Mouse (Mus musculus): ENCODE measurements around the gene 2310011J03Rik. TPM values are rescaled to one million over a fixed set of nuclear protein-coding genes. Genes with fewer than 3 reads are reported as not detected.

The 2310011J03Rik gene
- polyA plus RNA-seq, 1 experiment = 52.1 TPM

DNA sequence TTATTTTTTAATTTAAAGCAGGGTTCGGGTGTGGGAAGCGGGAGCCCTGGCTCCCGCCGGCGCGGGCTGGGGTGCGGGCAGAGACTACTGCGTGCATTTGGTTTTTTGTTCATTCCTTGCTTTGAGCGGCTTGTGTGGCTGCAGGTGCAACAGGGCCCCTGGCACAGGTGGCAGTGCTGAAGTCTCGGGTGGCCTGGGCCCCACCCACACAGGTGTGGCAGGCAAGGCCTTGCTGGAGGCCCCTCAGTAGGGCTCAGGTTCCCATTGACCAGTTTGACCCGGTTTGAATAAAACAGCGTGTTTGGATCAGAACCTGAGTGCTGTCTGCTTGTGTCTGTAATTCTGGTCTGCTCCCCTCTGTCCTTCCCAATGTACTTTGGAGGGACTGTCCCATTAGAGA, 32.2 kb downstream of the 2310011J03Rik start:
- Histone ChIP-seq H3K4me1 (ENCODE audit: control insufficient read depth, insufficient read depth, low read length) (no peaks in the 10 kb centered on the region), H3K27ac (ENCODE audit: control insufficient read depth, insufficient read depth, low read depth, low read length, poor library complexity) (no peak overlapping the region), H3K4me3 (replicated peaks; ENCODE audit: control insufficient read depth, low read depth, low read length) (no peak overlapping the region)
- TF ChIP-seq CTCF (IDR thresholded peaks at IDR 0.05; ENCODE audit: control insufficient read depth, insufficient read depth, low read length) = no peak
- TF ChIP-seq POLR2A (IDR thresholded peaks at IDR 0.05; ENCODE audit: borderline replicate concordance, control insufficient read depth, low read depth, low read length) = no peak
- 92% methylated on average over 12 of the region's 12 CpGs for WGBS

DNA sequence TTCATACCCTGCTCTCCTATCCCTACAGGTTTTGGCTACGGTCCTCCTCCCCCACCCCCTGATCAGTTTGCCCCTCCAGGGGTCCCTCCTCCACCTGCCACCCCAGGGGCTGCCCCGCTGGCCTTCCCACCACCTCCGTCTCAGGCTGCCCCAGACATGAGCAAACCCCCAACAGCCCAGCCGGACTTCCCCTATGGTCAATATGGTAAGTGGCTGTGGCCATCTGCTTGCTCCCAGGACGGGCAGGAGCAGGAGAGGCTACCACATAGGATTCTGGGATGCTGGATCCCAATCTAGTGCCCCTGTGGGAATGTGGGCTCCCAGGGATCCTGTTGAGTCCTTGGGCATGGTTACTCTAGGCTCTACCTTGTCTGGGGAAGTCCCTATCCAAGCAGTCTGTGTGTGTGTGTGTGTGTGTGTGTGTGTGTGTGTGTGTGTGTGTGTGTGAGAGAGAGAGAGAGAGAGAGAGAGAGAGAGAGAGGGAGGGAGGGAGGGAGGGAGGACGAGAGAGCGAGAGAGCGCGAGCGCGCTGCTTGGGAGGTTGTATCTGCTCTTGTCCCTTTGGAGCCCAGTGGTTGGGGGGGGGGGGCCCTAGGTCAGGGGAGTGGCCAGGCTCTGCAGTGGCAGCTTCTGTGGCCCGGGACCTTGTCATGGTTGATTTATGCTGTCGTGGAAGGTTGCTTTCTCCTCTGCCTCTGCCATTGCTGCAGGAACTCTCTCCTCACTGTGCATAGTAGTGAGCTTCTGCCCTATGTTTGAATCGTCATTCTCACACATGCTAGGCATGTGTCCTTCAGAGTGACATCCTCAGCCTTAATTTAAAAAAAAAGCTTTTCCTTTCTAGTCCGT, 34.9 kb downstream of the 2310011J03Rik start:
- 82% methylated on average over 15 of the region's 15 CpGs for WGBS
- no peak overlapping the region for H3K4me3 ChIP-seq (replicated peaks; ENCODE audit: control insufficient read depth, low read depth, low read length)
- no peaks in the 10 kb centered on the region; the same call in 1 of the 2 replicates for H3K4me1 ChIP-seq (ENCODE audit: control insufficient read depth, insufficient read depth, low read length)
- TF ChIP-seq CTCF (IDR thresholded peaks at IDR 0.05; ENCODE audit: control insufficient read depth, insufficient read depth, low read length) (no peak), POLR2A (IDR thresholded peaks at IDR 0.05; ENCODE audit: borderline replicate concordance, control insufficient read depth, low read depth, low read length) (no peak)
- no peak overlapping the region for H3K27ac ChIP-seq (ENCODE audit: control insufficient read depth, insufficient read depth, low read depth, low read length, poor library complexity)

DNA sequence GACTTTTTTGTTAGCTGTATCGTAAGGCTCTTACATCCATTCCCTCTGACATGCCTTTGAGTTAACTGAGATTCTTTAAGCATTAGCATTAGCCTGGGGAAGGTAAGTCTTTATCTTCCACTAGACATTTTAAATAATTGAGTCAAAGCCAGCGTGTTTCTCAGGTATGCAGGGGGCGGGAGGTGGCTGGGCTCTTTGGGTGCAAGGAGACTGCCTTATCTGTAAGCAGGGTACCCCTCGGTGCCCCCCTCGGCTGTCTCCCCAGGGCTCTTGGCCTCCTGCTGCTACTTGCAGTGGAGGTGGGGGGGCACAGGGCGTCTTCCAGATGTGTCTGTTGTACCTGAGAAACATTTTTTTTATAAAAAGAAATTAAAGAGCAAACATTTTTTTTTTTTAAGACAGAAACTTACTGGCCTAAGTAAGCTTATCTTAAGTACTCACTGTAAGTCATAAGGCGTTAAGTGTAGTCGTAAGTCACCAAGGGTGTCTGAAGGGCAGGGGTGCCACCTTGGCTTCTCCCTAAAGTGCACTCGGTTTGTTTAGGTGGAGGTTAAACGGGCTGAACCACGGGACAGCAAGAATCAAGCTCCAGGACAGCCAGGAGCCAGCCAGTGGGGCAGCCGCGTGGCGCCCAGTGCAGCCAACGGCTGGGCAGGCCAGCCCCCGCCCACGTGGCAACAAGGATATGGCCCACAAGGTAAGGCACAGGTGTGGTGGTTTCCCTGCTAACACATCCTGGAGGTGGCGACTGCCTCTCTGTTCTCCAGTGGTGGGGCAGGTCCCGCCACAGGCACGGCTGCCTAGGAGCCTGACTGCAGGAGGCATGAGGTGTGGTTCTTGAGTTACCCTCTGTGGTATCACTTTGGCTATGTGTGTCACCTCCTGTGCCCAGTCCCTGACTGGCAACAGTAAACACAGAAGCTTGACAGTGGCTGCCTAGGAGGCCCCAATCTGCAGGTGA, 37.6 kb downstream of the 2310011J03Rik start:
- Histone ChIP-seq H3K4me3 (replicated peaks; ENCODE audit: control insufficient read depth, low read depth, low read length) (no peak overlapping the region), H3K4me1 (ENCODE audit: control insufficient read depth, insufficient read depth, low read length) (no peaks in the 10 kb centered on the region; the same call in 1 of the 2 replicates), H3K27ac (ENCODE audit: control insufficient read depth, insufficient read depth, low read depth, low read length, poor library complexity) (peak overlapping the region; percentile 1; the same call in 1 of the 2 replicates)
- TF ChIP-seq POLR2A (IDR thresholded peaks at IDR 0.05; ENCODE audit: borderline replicate concordance, control insufficient read depth, low read depth, low read length) (no peak), CTCF (IDR thresholded peaks at IDR 0.05; ENCODE audit: control insufficient read depth, insufficient read depth, low read length) (no peak)
- 86% methylated on average over 20 of the region's 20 CpGs for WGBS

DNA sequence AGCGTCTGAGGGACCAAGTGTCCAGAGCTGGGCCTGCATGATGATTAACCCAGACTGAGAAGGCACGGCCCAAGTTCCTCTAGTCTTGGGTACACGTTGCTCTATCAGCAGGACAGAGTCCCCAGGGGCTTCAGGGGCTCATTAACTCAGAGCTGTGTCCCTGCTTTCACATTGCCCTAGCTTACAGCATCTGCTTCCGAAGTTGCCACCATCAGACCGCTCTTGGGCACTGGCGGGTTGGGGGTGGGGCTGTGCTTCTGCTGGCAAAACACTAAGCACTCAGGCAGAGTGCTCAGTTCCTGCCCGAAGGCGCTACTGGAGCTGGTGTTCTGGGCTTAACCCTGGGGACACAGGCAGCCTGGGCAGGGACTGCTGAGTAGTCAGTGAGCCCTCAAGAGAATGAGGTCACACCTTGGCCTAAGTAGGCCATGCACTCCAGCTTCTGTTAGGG, 38.4 kb downstream of the 2310011J03Rik start:
- Histone ChIP-seq H3K4me1 (ENCODE audit: control insufficient read depth, insufficient read depth, low read length) (no peaks in the 10 kb centered on the region; the same call in 1 of the 2 replicates), H3K27ac (ENCODE audit: control insufficient read depth, insufficient read depth, low read depth, low read length, poor library complexity) (peak overlapping the region; percentile 31), H3K4me3 (replicated peaks; ENCODE audit: control insufficient read depth, low read depth, low read length) (no peak overlapping the region)
- no peak for TF ChIP-seq CTCF (IDR thresholded peaks at IDR 0.05; ENCODE audit: control insufficient read depth, insufficient read depth, low read length)
- no peak for TF ChIP-seq POLR2A (IDR thresholded peaks at IDR 0.05; ENCODE audit: borderline replicate concordance, control insufficient read depth, low read depth, low read length)
- WGBS = 45% methylated on average over 8 of the region's 8 CpGs

DNA sequence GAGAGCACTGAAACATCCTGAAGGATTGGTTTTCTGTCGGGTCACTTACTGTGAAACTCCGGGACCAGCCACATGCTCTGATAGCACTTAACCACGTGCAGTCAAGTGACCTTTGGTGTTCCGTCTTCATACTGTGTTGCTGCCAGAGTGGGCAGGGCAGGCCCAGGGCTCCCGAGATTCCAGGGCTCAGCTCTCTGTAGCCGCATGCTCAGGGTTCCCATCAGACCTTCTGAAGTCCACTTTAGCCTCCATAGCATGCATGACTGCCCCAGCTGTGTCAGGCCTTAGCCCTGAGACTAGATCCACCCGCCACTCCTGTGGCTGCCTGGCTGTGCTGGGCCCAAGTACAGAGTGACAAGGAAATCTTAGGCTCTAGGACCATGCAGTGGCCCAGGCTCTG, 39.0 kb downstream of the 2310011J03Rik start:
- 88% methylated on average over 7 of the region's 7 CpGs for WGBS
- H3K27ac ChIP-seq (ENCODE audit: control insufficient read depth, insufficient read depth, low read depth, low read length, poor library complexity) = peak overlapping the region; percentile 31; the same call in 1 of the 2 replicates

DNA sequence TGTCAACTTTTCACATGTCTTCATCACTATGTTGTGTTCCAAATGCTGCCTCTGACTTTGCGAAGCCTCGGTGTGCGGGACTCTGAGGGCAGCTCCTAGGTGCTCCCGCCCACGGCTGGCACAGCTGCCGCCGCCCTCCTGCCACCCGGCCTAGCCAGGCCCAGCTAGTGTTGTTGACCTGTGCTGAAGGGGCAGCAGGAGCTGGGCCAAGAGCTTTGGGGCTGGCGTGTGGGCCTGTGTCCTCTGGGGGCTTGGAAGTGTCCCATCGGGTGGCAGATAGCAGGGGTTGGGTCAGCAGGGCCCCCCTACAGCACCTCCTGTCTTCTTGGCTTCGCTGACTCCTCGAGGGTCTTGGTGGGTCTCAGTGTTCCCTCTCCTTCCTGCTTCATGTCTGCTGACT, 41.1 kb downstream of the 2310011J03Rik start:
- H3K27ac ChIP-seq (ENCODE audit: control insufficient read depth, insufficient read depth, low read depth, low read length, poor library complexity) = no peak overlapping the region; the same call in 1 of the 2 replicates
- 87% methylated on average over 12 of the region's 12 CpGs for WGBS
- H3K4me1 ChIP-seq (ENCODE audit: control insufficient read depth, insufficient read depth, low read length) = no peaks in the 10 kb centered on the region; the same call in 1 of the 2 replicates
- no peak for TF ChIP-seq CTCF (IDR thresholded peaks at IDR 0.05; ENCODE audit: control insufficient read depth, insufficient read depth, low read length)
- H3K4me3 ChIP-seq (replicated peaks; ENCODE audit: control insufficient read depth, low read depth, low read length) = no peak overlapping the region

More for the DNA sequence above, 39.0 kb downstream of the 2310011J03Rik start:
- no peaks in the 10 kb centered on the region; the same call in 1 of the 2 replicates for H3K4me1 ChIP-seq (ENCODE audit: control insufficient read depth, insufficient read depth, low read length)
- TF ChIP-seq CTCF (IDR thresholded peaks at IDR 0.05; ENCODE audit: control insufficient read depth, insufficient read depth, low read length) (no peak), POLR2A (IDR thresholded peaks at IDR 0.05; ENCODE audit: borderline replicate concordance, control insufficient read depth, low read depth, low read length) (no peak)
- no peak overlapping the region for H3K4me3 ChIP-seq (replicated peaks; ENCODE audit: control insufficient read depth, low read depth, low read length)

DNA sequence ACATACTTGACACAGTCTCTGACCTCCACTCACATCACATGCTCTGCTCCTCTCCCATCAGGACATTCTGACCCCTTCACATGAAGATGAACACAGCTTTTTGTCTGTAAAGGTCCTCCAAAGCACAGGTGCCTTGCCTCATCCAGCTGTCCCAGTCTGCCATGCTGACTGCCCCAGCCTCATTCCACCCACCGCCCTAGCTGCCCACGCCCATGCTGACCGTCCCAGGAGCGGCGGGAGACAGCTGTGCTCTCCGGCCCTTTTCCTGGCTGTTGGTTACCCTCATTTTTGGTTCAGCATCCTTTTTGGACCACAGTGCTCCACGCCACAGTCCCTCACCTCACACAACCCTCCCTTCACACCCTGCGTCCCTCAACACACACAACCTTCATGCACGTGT, 41.9 kb downstream of the 2310011J03Rik start:
- no peaks in the 10 kb centered on the region; the same call in 1 of the 2 replicates for H3K4me1 ChIP-seq (ENCODE audit: control insufficient read depth, insufficient read depth, low read length)
- TF ChIP-seq POLR2A (IDR thresholded peaks at IDR 0.05; ENCODE audit: borderline replicate concordance, control insufficient read depth, low read depth, low read length) (no peak), CTCF (IDR thresholded peaks at IDR 0.05; ENCODE audit: control insufficient read depth, insufficient read depth, low read length) (no peak)
- H3K27ac ChIP-seq (ENCODE audit: control insufficient read depth, insufficient read depth, low read depth, low read length, poor library complexity) = no peak overlapping the region
- H3K4me3 ChIP-seq (replicated peaks; ENCODE audit: control insufficient read depth, low read depth, low read length) = no peak overlapping the region
- 92% methylated on average over 9 of the region's 9 CpGs for WGBS

DNA sequence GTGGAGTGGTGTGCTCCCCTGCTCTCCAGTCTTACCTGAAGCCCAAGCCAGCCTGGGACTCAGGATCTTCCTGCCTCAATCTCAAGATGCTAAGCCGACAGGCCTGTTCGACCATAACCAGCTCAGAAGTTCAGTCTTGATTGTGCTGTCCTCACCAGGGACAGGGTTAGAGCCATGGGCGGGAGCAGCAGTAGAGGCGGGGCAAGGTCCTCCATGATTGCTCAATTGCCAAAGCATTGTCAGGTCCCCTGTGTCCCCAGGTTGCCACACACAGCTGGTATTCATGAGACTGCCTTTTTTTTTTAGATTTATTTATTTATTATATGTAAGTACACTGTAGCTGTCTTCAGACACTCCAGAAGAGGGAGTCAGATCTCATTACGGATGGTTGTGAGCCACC, 44.1 kb downstream of the 2310011J03Rik start:
- Histone ChIP-seq H3K4me1 (ENCODE audit: control insufficient read depth, insufficient read depth, low read length) (peaks cover 2% of the 10 kb centered on the region), H3K27ac (ENCODE audit: control insufficient read depth, insufficient read depth, low read depth, low read length, poor library complexity) (no peak overlapping the region), H3K4me3 (replicated peaks; ENCODE audit: control insufficient read depth, low read depth, low read length) (no peak overlapping the region)
- 73% methylated on average over 5 of the region's 5 CpGs for WGBS
- TF ChIP-seq POLR2A (IDR thresholded peaks at IDR 0.05; ENCODE audit: borderline replicate concordance, control insufficient read depth, low read depth, low read length) (no peak), CTCF (IDR thresholded peaks at IDR 0.05; ENCODE audit: control insufficient read depth, insufficient read depth, low read length) (no peak)

All from bone marrow, adult 2 months (tissue).